Mouse (Mus musculus) C2C12 (cell line): ENCODE measurements at regions not wholly inside any gene's neighbourhood (a gene's known extent, or its start where the extent isn't known, plus 50 kb on each side); places are given as distances from the start of the nearest gene placed in this dataset.

Source experiments
- H3K27me3 ChIP-seq: one replicate; pipeline ENCODE4 v1.6.1; 2011; ENCODE audit not compliant: control insufficient read depth, insufficient read depth, insufficient read length
- H3K36me3 ChIP-seq: one replicate; pipeline ENCODE4 v1.6.1; 2011; ENCODE audit not compliant: control insufficient read depth, insufficient read depth
- H3K4me3 ChIP-seq: one replicate; pipeline ENCODE4 v1.5.1; 2011; ENCODE audit warnings: mild to moderate bottlenecking, control low read depth; ENCODE audit not compliant: poor library complexity, insufficient read depth, severe bottlenecking
- H3K79me2 ChIP-seq: one replicate; pipeline ENCODE4 v1.6.1; 2011; ENCODE audit not compliant: control insufficient read depth, insufficient read depth
- H3K79me3 ChIP-seq: one replicate; pipeline ENCODE4 v1.6.1; 2011; ENCODE audit warnings: low read depth, control low read depth
- H3ac ChIP-seq: one replicate; pipeline ENCODE3; 2011; ENCODE audit warnings: low read depth; ENCODE audit not compliant: control insufficient read depth, insufficient read length
- CEBPB ChIP-seq: IDR thresholded peaks from one replicate; pipeline ENCODE4 v1.6.1; 2011; ENCODE audit warnings: low read depth, mild to moderate bottlenecking, control low read depth, moderate library complexity
- CTCF ChIP-seq: IDR thresholded peaks from one replicate; pipeline ENCODE4 v1.5.1; 2011; ENCODE audit not compliant: control insufficient read depth, insufficient read depth, insufficient read length
- FOSL1 ChIP-seq: IDR thresholded peaks from one replicate; pipeline ENCODE4 v1.8.0; 2011; ENCODE audit warnings: mild to moderate bottlenecking, low read length; ENCODE audit not compliant: poor library complexity, insufficient read depth, severe bottlenecking
- MAX ChIP-seq: IDR thresholded peaks from one replicate; pipeline ENCODE4 v1.6.1; 2011; ENCODE audit warnings: mild to moderate bottlenecking, control low read depth
- MYOD1 ChIP-seq: IDR thresholded peaks from one replicate; pipeline ENCODE4 v1.6.1; 2011; ENCODE audit warnings: low read depth; ENCODE audit not compliant: control insufficient read depth, insufficient read length
- MYOG ChIP-seq: IDR thresholded peaks from one replicate; pipeline ENCODE4 v1.6.1; 2011; ENCODE audit not compliant: control insufficient read depth, insufficient read length; ENCODE audit errors: extremely low read depth
- USF1 ChIP-seq: IDR thresholded peaks from one replicate; pipeline ENCODE4 v1.6.1; 2011; ENCODE audit warnings: low read depth, mild to moderate bottlenecking, control low read depth, moderate library complexity

GRCm38 (mm10) chr3:81752955-81753354 is 179.4 kb upstream of the Ctso start:
- TF ChIP-seq MYOD1 (no peak), MAX (no peak), FOSL1 (no peak), CEBPB (no peak), USF1 (no peak), MYOG (no peak), CTCF (no peak)
- Histone ChIP-seq H3K27me3 (no peaks in the 10 kb centered on the region), H3K36me3 (no peaks in the 10 kb centered on the region), H3K4me3 (no peak overlapping the region), H3ac (no peak overlapping the region), H3K79me3 (no peaks in the 10 kb centered on the region), H3K79me2 (no peaks in the 10 kb centered on the region)

- H3ac ChIP-seq, result no peak overlapping the region
- TF ChIP-seq MYOG, result no peak
- no peak for TF ChIP-seq FOSL1
- TF ChIP-seq CTCF, result no peak
- TF ChIP-seq MAX, result no peak
- no peak for TF ChIP-seq MYOD1
- TF ChIP-seq USF1, result no peak
- no peak for TF ChIP-seq CEBPB
These were observed 172.0 kb upstream of the Ctso start for GRCm38 (mm10) chr3:81760383-81760782.

GRCm38 (mm10) chr3:81760914-81761313 is 171.5 kb upstream of the Ctso start:
- H3K4me3 ChIP-seq, result no peak overlapping the region

More at GRCm38 (mm10) chr3:81760383-81760782, 172.0 kb upstream of the Ctso start:
- Histone ChIP-seq H3K79me3 (no peaks in the 10 kb centered on the region), H3K79me2 (no peaks in the 10 kb centered on the region), H3K36me3 (no peaks in the 10 kb centered on the region), H3K27me3 (no peaks in the 10 kb centered on the region), H3K4me3 (no peak overlapping the region)

GRCm38 (mm10) chr3:81771812-81772211 is 160.6 kb upstream of the Ctso start:
- H3ac ChIP-seq, result no peak overlapping the region
- no peak overlapping the region for H3K4me3 ChIP-seq
- H3K79me3 ChIP-seq, result no peaks in the 10 kb centered on the region
- H3K27me3 ChIP-seq, result no peaks in the 10 kb centered on the region
- no peaks in the 10 kb centered on the region for H3K79me2 ChIP-seq
- TF ChIP-seq FOSL1, result no peak
- H3K36me3 ChIP-seq, result no peaks in the 10 kb centered on the region

More at GRCm38 (mm10) chr3:81760914-81761313, 171.5 kb upstream of the Ctso start:
- Histone ChIP-seq H3K79me3 (no peaks in the 10 kb centered on the region), H3ac (no peak overlapping the region), H3K79me2 (no peaks in the 10 kb centered on the region), H3K36me3 (no peaks in the 10 kb centered on the region), H3K27me3 (no peaks in the 10 kb centered on the region)
- TF ChIP-seq MAX (no peak), FOSL1 (no peak), CEBPB (no peak), USF1 (no peak), CTCF (no peak), MYOG (no peak), MYOD1 (no peak)

DNA sequence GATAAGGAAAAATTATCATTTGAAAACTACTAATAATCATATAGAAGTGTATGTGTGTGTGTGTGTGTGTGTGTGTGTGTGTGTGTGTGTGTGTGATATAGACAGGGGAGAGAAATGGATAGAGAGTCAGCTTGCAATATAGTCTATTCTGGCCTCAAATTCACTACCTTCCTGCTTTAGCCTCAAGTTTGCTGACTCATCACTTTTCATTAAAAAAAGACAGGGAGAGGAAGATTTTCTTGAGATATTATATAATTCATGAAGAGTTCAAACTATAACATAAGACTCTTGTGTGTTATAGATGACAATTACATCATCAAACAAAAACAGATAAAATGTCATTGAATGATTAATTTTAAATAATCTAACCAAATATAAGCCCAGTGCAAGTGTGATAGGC is 159.4 kb upstream of the Ctso start:
- TF ChIP-seq MYOG (no peak), MYOD1 (no peak), USF1 (no peak), MAX (no peak), CEBPB (no peak), CTCF (no peak), FOSL1 (no peak)

GRCm38 (mm10) chr3:81782081-81782480 is 150.3 kb upstream of the Ctso start:
- H3K4me3 ChIP-seq, result no peak overlapping the region
- H3K79me3 ChIP-seq, result no peaks in the 10 kb centered on the region
- no peaks in the 10 kb centered on the region for H3K36me3 ChIP-seq
- no peaks in the 10 kb centered on the region for H3K79me2 ChIP-seq
- TF ChIP-seq MAX (no peak), MYOD1 (no peak), CEBPB (no peak), FOSL1 (no peak), MYOG (no peak), USF1 (no peak), CTCF (no peak)
- no peak overlapping the region for H3ac ChIP-seq
- no peaks in the 10 kb centered on the region for H3K27me3 ChIP-seq

More for the DNA sequence above, 159.4 kb upstream of the Ctso start:
- H3K4me3 ChIP-seq, result no peak overlapping the region
- no peaks in the 10 kb centered on the region for H3K27me3 ChIP-seq
- H3K36me3 ChIP-seq, result no peaks in the 10 kb centered on the region
- H3K79me3 ChIP-seq, result no peaks in the 10 kb centered on the region
- H3ac ChIP-seq, result no peak overlapping the region
- H3K79me2 ChIP-seq, result no peaks in the 10 kb centered on the region
